ENCODE assay signal across 8 mouse cellular contexts in the genomic region with DNA sequence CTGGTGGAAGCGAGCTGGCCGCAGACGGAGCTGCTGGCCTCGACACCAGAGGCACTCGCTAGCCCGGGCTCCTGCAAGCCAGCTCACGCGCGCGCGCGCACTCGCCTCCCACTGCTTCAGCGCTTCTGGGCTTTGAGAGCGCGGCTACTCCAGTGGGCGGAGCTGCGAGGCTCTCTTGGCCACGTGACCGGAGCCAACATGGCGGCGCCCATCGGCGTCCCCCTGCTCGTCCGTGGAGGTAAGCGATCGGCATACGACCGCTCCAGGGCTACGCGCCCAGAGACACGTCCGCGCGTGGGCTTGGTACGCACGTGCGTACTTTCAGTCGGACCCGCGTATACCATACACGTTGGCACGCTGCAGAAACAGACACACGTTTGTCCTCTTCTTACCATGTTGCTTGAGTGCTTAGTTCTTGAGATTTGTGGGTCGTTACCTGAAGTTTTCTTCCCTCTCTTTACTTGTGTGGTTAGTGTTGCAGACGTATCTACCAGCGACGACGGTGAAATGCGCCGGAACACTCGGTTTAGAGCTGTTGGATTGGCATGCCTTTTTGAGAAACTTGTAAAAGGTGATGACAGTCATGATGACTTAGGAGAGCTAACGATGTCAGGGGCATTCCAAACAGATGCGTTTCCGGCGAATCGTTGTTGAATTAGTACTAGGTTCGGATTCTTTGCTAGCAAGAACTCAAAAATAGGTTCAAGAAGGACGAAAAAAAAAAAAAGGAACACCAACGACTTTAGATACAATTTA. TPM values are rescaled to one million over a fixed set of nuclear protein-coding genes. Genes with fewer than 3 reads are reported as not detected.
DNase-seq lines count a peak whose midpoint lies in the region; ATAC-seq lines count a peak whose summit lies in the region.

Gene Metap1d (plus strand): TSS at position 116 of the 756 bp plus-strand sequence.

- peak; percentile 80 for DNase-seq in MEL-GATA-1-ER (ENCODE audit: extremely low read depth, low read depth)
- peak; percentile 95 for DNase-seq in cerebellum, adult 8-10 months
- peak; percentile 93 for DNase-seq in forelimb bud, embryonic 11.5 days (ENCODE audit: low read depth, low spot score)
- peak; percentile 76 for DNase-seq in layer of hippocampus, adult 9-10 months (ENCODE audit: low spot score)
- DNase-seq in ovary, postnatal 10 days (ENCODE audit: low spot score) = peak; percentile 69
- DNase-seq in thymus, postnatal 10 days (ENCODE audit: low spot score in 2 of 2) = peak; percentile 89 to 91

- H3K9ac ChIP-seq in lung, embryonic 16.5 days (ENCODE audit: low read length) = peak within 1 kb of the TSS; percentile 71

- ATAC-seq in hematopoietic stem cell, adult 5-6 weeks (replicated peaks in 1 of 2; ENCODE audit: insufficient read depth in 1 of 2, low FRiP score in 2 of 2, low TSS enrichment in 1 of 2, low read depth in 1 of 2, poor library complexity in 2 of 2, severe bottlenecking in 2 of 2) = peak; percentile 91 to 97
- ATAC-seq in lung, embryonic 16.5 days (ENCODE audit: low read depth) = peak; percentile 98

- peak within 1 kb of the TSS; percentile 63 for H3K4me3 ChIP-seq in lung, embryonic 16.5 days (ENCODE audit: low read length)

- H3K9me3 ChIP-seq in lung, embryonic 16.5 days (ENCODE audit: control insufficient read depth, low read length) = no peaks in the 10 kb centered on the region

- H3K27ac ChIP-seq in lung, embryonic 16.5 days (ENCODE audit: low read length) = no peak within 1 kb of the TSS

- under 1% methylated on average over 61 of the region's 61 CpGs for WGBS in lung, embryonic 16.5 days

- peak within 1 kb of the TSS; percentile 84 for H3K4me2 ChIP-seq in lung, embryonic 16.5 days (ENCODE audit: low read depth, low read length)

- H3K36me3 ChIP-seq in lung, embryonic 16.5 days (ENCODE audit: control insufficient read depth, insufficient read depth, low read length) = no peaks in the 10 kb centered on the region

- H3K27me3 ChIP-seq in lung, embryonic 16.5 days (ENCODE audit: control insufficient read depth, insufficient read depth, low read depth, low read length) = no peaks in the 10 kb centered on the region; the same call in 1 of the 2 replicates

- H3K4me1 ChIP-seq in lung, embryonic 16.5 days (replicated peaks; ENCODE audit: control insufficient read depth, insufficient read depth, low read length) = peaks cover 2% of the 10 kb centered on the region; the same call in 1 of the 2 replicates

RNA-seq across cellular contexts. Expression of gene Metap1d, which starts in this region (rescaled TPM):
- total RNA-seq in hematopoietic stem cell, adult 5-6 weeks (2017) = 51.5 TPM in 2 replicates
- 36.2 and 36.9 TPM in 2 replicates for polyA plus RNA-seq in lung, embryonic 16.5 days (2015; fragmentation: Nextera tagmentation; extraction: Ambion mirVana)
